11 mouse cellular contexts compared by ENCODE assay signal in genomic region chr11:50673525-50674250, GRCm38 (mm10).
A peak's percentile ranks its signal among the peaks of the same experiment; 100 is the strongest.
DNase-seq lines count a peak whose midpoint lies in the region; ATAC-seq and TF ChIP-seq lines count a peak whose summit lies in the region.
"Had no signal": no experiment of that assay in that cellular context is flagged by ENCODE, and none has a peak within 500 bp of the region (broad histone marks: within the 10 kb centered on the region; RNA-seq: fewer than 3 reads in every experiment).

No protein-coding gene starts in this region.

- TF ChIP-seq EP300 in heart, postnatal 0 days (IDR thresholded peaks at IDR 0.05; ENCODE audit: low read depth) = no peak

- H3K4me1 ChIP-seq in heart, postnatal 0 days (ENCODE audit: control insufficient read depth, insufficient read depth) = peaks cover 56% of the 10 kb centered on the region
- peaks cover 25% of the 10 kb centered on the region; the same call in 1 of the 2 replicates for H3K4me1 ChIP-seq in heart, embryonic 10.5 days
- H3K4me1 ChIP-seq: intestine, embryonic 15.5 days; megakaryocyte, embryonic 14.5 days had no signal

- 74% methylated on average over 6 of the region's 7 CpGs for WGBS in heart, postnatal 0 days
- 65% methylated on average over 7 of the region's 7 CpGs for WGBS in heart, embryonic 10.5 days

- H3K9ac ChIP-seq in heart, postnatal 0 days (replicated peaks; ENCODE audit: low read depth, low read length) = no peak overlapping the region
- H3K9ac ChIP-seq: intestine, embryonic 15.5 days; neural tube, embryonic 15.5 days had no signal

- no peaks in the 10 kb centered on the region for H3K27me3 ChIP-seq in heart, postnatal 0 days (ENCODE audit: control insufficient read depth, insufficient read depth, low read length)
- H3K27me3 ChIP-seq in heart, embryonic 10.5 days (ENCODE audit: insufficient read depth, poor library complexity, severe bottlenecking) = peaks cover 24% of the 10 kb centered on the region
- H3K27me3 ChIP-seq: intestine, embryonic 15.5 days; neural tube, embryonic 15.5 days had no signal

- no peak overlapping the region for H3K4me2 ChIP-seq in heart, postnatal 0 days (ENCODE audit: low read depth, low read length)
- H3K4me2 ChIP-seq: intestine, embryonic 15.5 days; neural tube, embryonic 15.5 days had no signal

- H3K9me3 ChIP-seq in heart, postnatal 0 days (replicated peaks; ENCODE audit: control insufficient read depth, low read length) = no peaks in the 10 kb centered on the region
- H3K9me3 ChIP-seq in heart, embryonic 10.5 days = no peaks in the 10 kb centered on the region
- H3K9me3 ChIP-seq: intestine, embryonic 15.5 days; neural tube, embryonic 15.5 days had no signal

- ATAC-seq in heart, postnatal 0 days (ENCODE audit: insufficient read depth, low read depth) = no peak
- ATAC-seq: intestine, embryonic 15.5 days had no signal

- peak; percentile 19; the same call in 1 of the 2 replicates for TF ChIP-seq CTCF in heart, postnatal 0 days (IDR thresholded peaks at IDR 0.05; ENCODE audit: low read depth)

- H3K27ac ChIP-seq in heart, postnatal 0 days (ENCODE audit: low read depth) = peak overlapping the region; percentile 52
- no peak overlapping the region for H3K27ac ChIP-seq in heart, embryonic 10.5 days
- H3K27ac ChIP-seq: intestine, embryonic 15.5 days; neural tube, embryonic 15.5 days had no signal

- no peaks in the 10 kb centered on the region for H3K36me3 ChIP-seq in heart, postnatal 0 days (replicated peaks; ENCODE audit: control insufficient read depth, insufficient read depth, low read length)
- no peaks in the 10 kb centered on the region for H3K36me3 ChIP-seq in heart, embryonic 10.5 days
- H3K36me3 ChIP-seq: intestine, embryonic 15.5 days; neural tube, embryonic 15.5 days had no signal

- peak; percentile 60 for DNase-seq in adrenal gland, postnatal 14 days
- DNase-seq in adrenal gland, adult 2 months = no peak
- DNase-seq in heart, postnatal 0 days (ENCODE audit: low spot score) = no peak
- DNase-seq in heart, embryonic 10.5 days (ENCODE audit: low spot score) = no peak
- peak; percentile 16 for DNase-seq in retina, embryonic 14.5 days (ENCODE audit: low spot score)
- DNase-seq in retina, postnatal 1 day = no peak
- peak; percentile 35 to 44 for DNase-seq in cerebellum, postnatal 36 days
- no peak for DNase-seq in spleen, postnatal 36 days (ENCODE audit: low spot score in 2 of 2)

- H3K4me3 ChIP-seq in heart, postnatal 0 days (ENCODE audit: low read depth, low read length) = no peak overlapping the region
- H3K4me3 ChIP-seq in heart, embryonic 10.5 days = no peak overlapping the region
- H3K4me3 ChIP-seq: intestine, embryonic 15.5 days; megakaryocyte, embryonic 14.5 days; neural tube, embryonic 15.5 days had no signal

Comparison
In these comparisons a context has a peak if more than half of its experiments do, and no peak if none do; other contexts are left out.
1. DNase-seq: peak in adrenal gland, postnatal 14 days (single experiment), retina, embryonic 14.5 days (single experiment) and cerebellum, postnatal 36 days (2 of 2); none in adrenal gland, adult 2 months (single experiment), heart, postnatal 0 days (single experiment), heart, embryonic 10.5 days (single experiment), retina, postnatal 1 day (single experiment) and spleen, postnatal 36 days (0 of 2).